Mouse (Mus musculus): ENCODE data around the gene D16Ertd472e. TPM values are rescaled to one million over a fixed set of nuclear protein-coding genes. Genes with fewer than 3 reads are reported as not detected.

D16Ertd472e gene
- total RNA-seq, 1 experiment, result 23.7 TPM

DNA sequence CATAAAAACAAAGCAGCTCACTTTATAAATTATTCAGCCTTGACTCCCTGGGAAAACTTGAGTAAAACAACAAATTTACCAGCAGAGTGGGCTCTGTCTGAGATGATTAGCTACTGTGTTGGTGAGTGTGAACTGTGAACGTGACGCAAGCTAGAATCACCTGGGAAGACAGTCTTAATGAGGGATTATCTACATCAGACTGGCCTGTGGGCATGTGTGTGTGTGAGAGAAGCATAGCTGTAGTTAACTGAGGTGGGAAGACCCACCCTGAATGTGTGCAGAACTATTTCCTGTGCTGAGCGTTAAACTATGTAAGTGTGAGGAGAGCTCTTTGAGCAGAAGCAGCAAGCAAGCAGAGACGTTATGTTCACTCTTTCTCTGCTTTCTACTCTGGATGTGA lies 29.7 kb upstream of the D16Ertd472e start:
- Histone ChIP-seq H3K4me3 (ENCODE audit: insufficient read depth in 1 of 2, low read depth in 1 of 2, low read length in 2 of 2, poor library complexity in 1 of 2, severe bottlenecking in 1 of 2) (no peak overlapping the region), H3K9me3 (ENCODE audit: control insufficient read depth, insufficient read depth, low read depth, low read length) (0 out of 2 replicates have a peak, but pooled peaks cover 2% of the 10 kb centered on the region), H3K36me3 (ENCODE audit: control insufficient read depth, insufficient read depth, low read length, poor library complexity, severe bottlenecking) (no peaks in the 10 kb centered on the region), H3K27ac (ENCODE audit: insufficient read depth, low read depth, low read length, poor library complexity, severe bottlenecking) (no peak overlapping the region), H3K9ac (ENCODE audit: insufficient read depth, low read depth, low read length, poor library complexity, severe bottlenecking) (no peak overlapping the region), H3K4me1 (ENCODE audit: control insufficient read depth in 2 of 2, insufficient read depth in 2 of 2, low read length in 2 of 2, poor library complexity in 1 of 2) (no peaks in the 10 kb centered on the region)
- in situ Hi-C loops (cut with MboI; ENCODE audit: low sequenced_read_pairs in 2 of 2, unreplicated experiment in 2 of 2), result no loop called here
- no peak for DNase-seq (ENCODE audit: low read depth, low spot score)
- no peak for TF ChIP-seq MAFK (IDR thresholded peaks at IDR 0.05; ENCODE audit: insufficient read depth, low read depth, low read length)
- TF ChIP-seq ZNF384 (IDR thresholded peaks at IDR 0.05; ENCODE audit: low read depth, low read length), result no peak
- TF ChIP-seq CHD2 (IDR thresholded peaks at IDR 0.05; ENCODE audit: low read depth, low read length), result no peak

DNA sequence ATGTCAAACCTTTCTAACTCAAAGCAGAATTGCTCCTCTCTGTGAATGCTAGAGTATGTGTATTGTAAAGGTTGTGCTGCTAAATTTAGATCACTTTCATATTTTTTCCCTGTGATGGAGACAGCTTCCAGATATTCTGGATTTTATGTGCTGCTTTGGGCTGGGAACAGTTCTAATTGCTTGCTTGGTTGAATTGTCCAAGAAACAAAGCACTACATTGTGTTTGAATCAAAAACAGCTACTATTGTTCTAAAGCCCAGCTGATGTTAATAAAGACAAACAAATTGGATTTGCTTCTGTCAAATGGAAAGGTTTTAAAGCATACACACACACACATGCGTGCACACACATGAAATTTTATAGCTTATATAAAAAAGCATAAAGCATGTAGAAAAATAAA lies 22.4 kb upstream of the D16Ertd472e start:
- H3K27ac ChIP-seq (ENCODE audit: insufficient read depth, low read depth, low read length, poor library complexity, severe bottlenecking), result no peak overlapping the region
- H3K4me3 ChIP-seq (ENCODE audit: insufficient read depth in 1 of 2, low read depth in 1 of 2, low read length in 2 of 2, poor library complexity in 1 of 2, severe bottlenecking in 1 of 2), result no peak overlapping the region
- peaks cover 11% of the 10 kb centered on the region for H3K9me3 ChIP-seq (ENCODE audit: control insufficient read depth, insufficient read depth, low read depth, low read length)
- no peaks in the 10 kb centered on the region for H3K4me1 ChIP-seq (ENCODE audit: control insufficient read depth in 2 of 2, insufficient read depth in 2 of 2, low read length in 2 of 2, poor library complexity in 1 of 2)
- DNase-seq (ENCODE audit: low read depth, low spot score), result no peak
- in situ Hi-C loops (cut with MboI; ENCODE audit: low sequenced_read_pairs in 2 of 2, unreplicated experiment in 2 of 2), result no loop called here
- no peaks in the 10 kb centered on the region for H3K36me3 ChIP-seq (ENCODE audit: control insufficient read depth, insufficient read depth, low read length, poor library complexity, severe bottlenecking)
- no peak overlapping the region for H3K9ac ChIP-seq (ENCODE audit: insufficient read depth, low read depth, low read length, poor library complexity, severe bottlenecking)
- no peak for TF ChIP-seq HCFC1 (IDR thresholded peaks at IDR 0.05; ENCODE audit: borderline replicate concordance, insufficient read depth, low read length)
- TF ChIP-seq ZC3H11A (IDR thresholded peaks at IDR 0.05; ENCODE audit: borderline replicate concordance, low read depth, low read length), result no peak
- TF ChIP-seq ZNF384 (IDR thresholded peaks at IDR 0.05; ENCODE audit: low read depth, low read length), result no peak
- no peak for TF ChIP-seq CHD2 (IDR thresholded peaks at IDR 0.05; ENCODE audit: low read depth, low read length)
- TF ChIP-seq MAFK (IDR thresholded peaks at IDR 0.05; ENCODE audit: insufficient read depth, low read depth, low read length), result no peak

DNA sequence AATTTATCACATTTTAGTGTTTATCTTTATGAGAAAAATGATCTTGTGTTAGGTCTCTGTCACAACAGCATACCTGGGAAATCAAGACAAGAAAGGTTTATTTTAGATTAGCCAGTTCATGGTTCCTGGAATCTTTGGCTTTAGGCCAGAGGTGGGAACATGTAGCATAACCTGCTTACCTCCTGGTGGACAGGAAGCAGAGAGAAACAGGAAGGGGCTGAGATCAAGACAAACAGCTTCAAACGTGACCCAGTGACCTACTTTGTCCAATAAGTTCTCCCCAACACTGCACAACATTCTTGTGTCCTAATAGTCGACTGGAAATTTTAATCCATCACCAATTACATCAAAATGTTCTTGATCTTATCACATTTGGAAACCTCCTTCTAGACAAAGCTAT lies 19.9 kb upstream of the D16Ertd472e start:
- no peak overlapping the region for H3K27ac ChIP-seq (ENCODE audit: insufficient read depth, low read depth, low read length, poor library complexity, severe bottlenecking)
- in situ Hi-C loops (cut with MboI; ENCODE audit: low sequenced_read_pairs in 2 of 2, unreplicated experiment in 2 of 2), result no loop called here
- no peaks in the 10 kb centered on the region for H3K36me3 ChIP-seq (ENCODE audit: control insufficient read depth, insufficient read depth, low read length, poor library complexity, severe bottlenecking)
- H3K4me3 ChIP-seq (ENCODE audit: insufficient read depth in 1 of 2, low read depth in 1 of 2, low read length in 2 of 2, poor library complexity in 1 of 2, severe bottlenecking in 1 of 2), result no peak overlapping the region
- no peak for TF ChIP-seq CHD2 (IDR thresholded peaks at IDR 0.05; ENCODE audit: low read depth, low read length)
- TF ChIP-seq ZNF384 (IDR thresholded peaks at IDR 0.05; ENCODE audit: low read depth, low read length), result no peak
- TF ChIP-seq HCFC1 (IDR thresholded peaks at IDR 0.05; ENCODE audit: borderline replicate concordance, insufficient read depth, low read length), result no peak
- no peak for TF ChIP-seq ZC3H11A (IDR thresholded peaks at IDR 0.05; ENCODE audit: borderline replicate concordance, low read depth, low read length)
- no peak for TF ChIP-seq MAFK (IDR thresholded peaks at IDR 0.05; ENCODE audit: insufficient read depth, low read depth, low read length)
- H3K9me3 ChIP-seq (ENCODE audit: control insufficient read depth, insufficient read depth, low read depth, low read length), result peaks cover 9% of the 10 kb centered on the region
- no peaks in the 10 kb centered on the region for H3K4me1 ChIP-seq (ENCODE audit: control insufficient read depth in 2 of 2, insufficient read depth in 2 of 2, low read length in 2 of 2, poor library complexity in 1 of 2)
- DNase-seq (ENCODE audit: low read depth, low spot score), result no peak
- H3K9ac ChIP-seq (ENCODE audit: insufficient read depth, low read depth, low read length, poor library complexity, severe bottlenecking), result no peak overlapping the region

DNA sequence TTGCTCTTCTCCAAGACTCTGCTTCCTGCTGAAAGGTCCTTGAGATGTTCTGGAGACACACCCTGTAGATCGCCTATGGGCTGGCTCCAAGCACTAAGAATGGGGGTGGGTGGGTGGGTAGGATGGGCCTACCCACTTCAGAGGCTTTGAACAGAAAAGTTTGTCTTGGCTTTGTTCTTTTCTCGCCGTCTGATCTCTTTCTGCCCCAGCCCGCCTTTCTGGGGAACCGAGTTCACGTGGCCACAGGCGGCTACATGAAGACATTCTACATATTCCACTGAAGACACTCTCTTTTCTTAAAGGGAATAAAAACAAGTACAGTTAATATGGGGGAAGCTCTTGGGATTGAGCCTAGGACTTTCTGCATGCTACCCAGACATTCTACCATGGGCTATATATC lies 19.3 kb upstream of the D16Ertd472e start:
- TF ChIP-seq ZNF384 (IDR thresholded peaks at IDR 0.05; ENCODE audit: low read depth, low read length), result no peak
- no peak for TF ChIP-seq ZC3H11A (IDR thresholded peaks at IDR 0.05; ENCODE audit: borderline replicate concordance, low read depth, low read length)
- no peak for TF ChIP-seq HCFC1 (IDR thresholded peaks at IDR 0.05; ENCODE audit: borderline replicate concordance, insufficient read depth, low read length)
- TF ChIP-seq MAFK (IDR thresholded peaks at IDR 0.05; ENCODE audit: insufficient read depth, low read depth, low read length), result no peak
- no peak for TF ChIP-seq CHD2 (IDR thresholded peaks at IDR 0.05; ENCODE audit: low read depth, low read length)
- no peaks in the 10 kb centered on the region for H3K36me3 ChIP-seq (ENCODE audit: control insufficient read depth, insufficient read depth, low read length, poor library complexity, severe bottlenecking)
- no peak overlapping the region for H3K4me3 ChIP-seq (ENCODE audit: insufficient read depth in 1 of 2, low read depth in 1 of 2, low read length in 2 of 2, poor library complexity in 1 of 2, severe bottlenecking in 1 of 2)
- no peak overlapping the region for H3K27ac ChIP-seq (ENCODE audit: insufficient read depth, low read depth, low read length, poor library complexity, severe bottlenecking)
- no peak overlapping the region for H3K9ac ChIP-seq (ENCODE audit: insufficient read depth, low read depth, low read length, poor library complexity, severe bottlenecking)
- in situ Hi-C loops (cut with MboI; ENCODE audit: low sequenced_read_pairs in 2 of 2, unreplicated experiment in 2 of 2), result no loop called here
- peaks cover 9% of the 10 kb centered on the region for H3K9me3 ChIP-seq (ENCODE audit: control insufficient read depth, insufficient read depth, low read depth, low read length)
- no peaks in the 10 kb centered on the region for H3K4me1 ChIP-seq (ENCODE audit: control insufficient read depth in 2 of 2, insufficient read depth in 2 of 2, low read length in 2 of 2, poor library complexity in 1 of 2)
- DNase-seq (ENCODE audit: low read depth, low spot score), result no peak

DNA sequence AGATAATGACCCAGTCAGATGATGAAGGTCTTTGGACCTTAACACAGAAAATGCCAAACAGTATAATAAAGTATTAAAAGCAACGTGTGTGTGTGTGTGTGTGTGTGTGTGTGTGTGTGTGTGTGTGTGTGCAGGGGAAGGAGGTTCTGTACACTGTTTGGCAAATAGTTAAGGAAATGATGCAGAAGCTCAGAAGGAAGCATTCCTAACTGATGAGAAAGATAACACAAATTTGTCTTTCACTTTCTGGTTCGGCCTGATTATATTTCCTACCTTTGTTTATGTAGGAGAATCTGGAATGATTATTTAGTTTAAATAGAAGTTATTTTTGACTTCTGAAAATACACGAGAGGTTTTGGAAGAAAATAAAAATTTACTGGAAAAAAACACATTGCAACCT lies 17.6 kb upstream of the D16Ertd472e start:
- no peak for DNase-seq (ENCODE audit: low read depth, low spot score)
- in situ Hi-C loops (cut with MboI; ENCODE audit: low sequenced_read_pairs in 2 of 2, unreplicated experiment in 2 of 2), result no loop called here
- Histone ChIP-seq H3K4me3 (ENCODE audit: insufficient read depth in 1 of 2, low read depth in 1 of 2, low read length in 2 of 2, poor library complexity in 1 of 2, severe bottlenecking in 1 of 2) (no peak overlapping the region), H3K27ac (ENCODE audit: insufficient read depth, low read depth, low read length, poor library complexity, severe bottlenecking) (no peak overlapping the region), H3K4me1 (ENCODE audit: control insufficient read depth in 2 of 2, insufficient read depth in 2 of 2, low read length in 2 of 2, poor library complexity in 1 of 2) (no peaks in the 10 kb centered on the region), H3K36me3 (ENCODE audit: control insufficient read depth, insufficient read depth, low read length, poor library complexity, severe bottlenecking) (no peaks in the 10 kb centered on the region), H3K9ac (ENCODE audit: insufficient read depth, low read depth, low read length, poor library complexity, severe bottlenecking) (no peak overlapping the region), H3K9me3 (ENCODE audit: control insufficient read depth, insufficient read depth, low read depth, low read length) (peaks cover 9% of the 10 kb centered on the region)
- no peak for TF ChIP-seq ZC3H11A (IDR thresholded peaks at IDR 0.05; ENCODE audit: borderline replicate concordance, low read depth, low read length)
- TF ChIP-seq MAFK (IDR thresholded peaks at IDR 0.05; ENCODE audit: insufficient read depth, low read depth, low read length), result no peak
- TF ChIP-seq CHD2 (IDR thresholded peaks at IDR 0.05; ENCODE audit: low read depth, low read length), result no peak
- TF ChIP-seq HCFC1 (IDR thresholded peaks at IDR 0.05; ENCODE audit: borderline replicate concordance, insufficient read depth, low read length), result no peak
- no peak for TF ChIP-seq ZNF384 (IDR thresholded peaks at IDR 0.05; ENCODE audit: low read depth, low read length)
